Mouse (Mus musculus): ENCODE results near the gene Vamp1. TPM values are rescaled to one million over a fixed set of nuclear protein-coding genes. Genes with fewer than 3 reads are reported as not detected.

Vamp1 gene
- polyA plus RNA-seq, 1 experiment from 2014 or later, result 1.8 TPM

DNA sequence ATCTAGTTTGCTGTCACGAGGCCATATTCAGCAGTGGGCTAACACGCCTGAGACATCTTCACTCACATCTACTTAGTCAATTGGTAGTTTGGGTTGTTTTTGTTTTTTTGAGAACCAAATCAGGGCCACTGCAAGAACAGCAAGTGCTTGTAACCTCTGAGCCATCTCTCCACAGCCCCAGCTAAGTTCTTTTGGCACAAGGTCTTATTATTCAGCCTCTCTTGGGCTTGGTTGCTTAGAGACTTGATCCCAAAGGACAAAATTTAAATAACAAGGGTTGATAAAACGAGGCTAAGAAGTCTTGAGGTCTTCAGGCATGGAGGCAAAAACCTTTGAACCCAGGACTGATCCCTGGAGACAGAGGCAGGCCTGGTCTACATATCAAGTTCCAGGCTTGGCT is 19.1 kb upstream of the Vamp1 start:
- Histone ChIP-seq H3K27ac (ENCODE audit: low read length) (no peak overlapping the region), H3K4me2 (ENCODE audit: low read depth, low read length) (no peak overlapping the region), H3K9me3 (replicated peaks; ENCODE audit: control insufficient read depth, low read length) (no peaks in the 10 kb centered on the region), H3K4me3 (ENCODE audit: low read depth, low read length) (no peak overlapping the region), H3K4me1 (ENCODE audit: control insufficient read depth, low read depth, low read length) (peaks cover 6% of the 10 kb centered on the region), H3K9ac (ENCODE audit: low read depth, low read length) (no peak overlapping the region), H3K27me3 (ENCODE audit: control insufficient read depth, insufficient read depth, low read depth, low read length) (no peaks in the 10 kb centered on the region), H3K36me3 (ENCODE audit: control insufficient read depth, insufficient read depth) (peaks cover 16% of the 10 kb centered on the region)
- no peak for ATAC-seq (ENCODE audit: low read depth)
- 68% methylated on average over 3 of the region's 3 CpGs for WGBS (ENCODE audit: insufficient replicate concordance)

DNA sequence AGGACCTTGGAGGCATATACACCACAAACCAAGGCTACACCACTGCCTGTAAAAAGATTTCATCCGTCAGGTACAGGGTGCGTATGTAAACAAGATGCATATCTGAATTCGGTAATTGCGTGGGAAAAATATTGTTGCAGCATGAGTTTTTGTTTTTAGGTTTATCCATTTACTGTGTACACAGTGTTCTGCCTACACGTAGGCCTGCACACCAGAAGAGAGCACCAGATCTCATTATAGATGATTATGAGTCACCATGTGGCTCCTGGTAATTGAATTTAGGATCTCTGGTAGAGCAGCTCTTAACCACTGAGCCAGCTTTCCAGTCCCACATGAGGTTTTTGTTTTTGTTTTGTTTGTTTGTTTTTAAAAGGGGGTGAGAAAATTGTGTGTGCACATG is 18.2 kb upstream of the Vamp1 start:
- ATAC-seq (ENCODE audit: low read depth), result no peak
- H3K4me1 ChIP-seq (ENCODE audit: control insufficient read depth, low read depth, low read length), result peaks cover 6% of the 10 kb centered on the region
- H3K27me3 ChIP-seq (ENCODE audit: control insufficient read depth, insufficient read depth, low read depth, low read length), result no peaks in the 10 kb centered on the region
- no peak overlapping the region for H3K4me2 ChIP-seq (ENCODE audit: low read depth, low read length)
- no peak overlapping the region for H3K4me3 ChIP-seq (ENCODE audit: low read depth, low read length)
- H3K9ac ChIP-seq (ENCODE audit: low read depth, low read length), result no peak overlapping the region
- no peaks in the 10 kb centered on the region for H3K9me3 ChIP-seq (replicated peaks; ENCODE audit: control insufficient read depth, low read length)
- no peak overlapping the region for H3K27ac ChIP-seq (ENCODE audit: low read length)
- WGBS (ENCODE audit: insufficient replicate concordance), result 79% methylated on average over 5 of the region's 5 CpGs
- H3K36me3 ChIP-seq (ENCODE audit: control insufficient read depth, insufficient read depth), result peaks cover 16% of the 10 kb centered on the region

DNA sequence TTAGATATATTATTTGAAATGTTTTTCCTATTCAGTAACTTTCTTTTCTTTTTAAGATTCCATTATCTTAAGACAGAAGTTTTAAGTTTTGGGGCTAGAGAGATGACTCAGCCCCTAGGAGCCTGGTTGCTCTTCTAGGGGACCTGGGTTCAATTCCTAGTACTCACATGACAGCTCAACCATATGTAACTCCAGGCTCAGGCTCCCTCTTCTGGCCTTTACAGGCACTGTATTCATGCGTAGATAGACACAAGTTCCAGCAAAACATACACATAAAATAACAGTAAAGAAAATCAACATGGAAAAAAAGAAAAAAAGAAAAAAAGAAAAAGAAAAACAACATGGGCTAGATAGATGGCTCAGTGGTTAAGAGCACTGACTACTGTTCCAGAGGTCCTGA is 4.9 kb upstream of the Vamp1 start:
- WGBS (ENCODE audit: insufficient replicate concordance), result 76% methylated on average over 1 of the region's 1 CpGs
- Histone ChIP-seq H3K36me3 (ENCODE audit: control insufficient read depth, insufficient read depth) (no peaks in the 10 kb centered on the region), H3K27ac (ENCODE audit: low read length) (no peak overlapping the region), H3K4me2 (ENCODE audit: low read depth, low read length) (no peak overlapping the region), H3K9me3 (replicated peaks; ENCODE audit: control insufficient read depth, low read length) (no peaks in the 10 kb centered on the region), H3K9ac (ENCODE audit: low read depth, low read length) (no peak overlapping the region), H3K4me1 (ENCODE audit: control insufficient read depth, low read depth, low read length) (no peaks in the 10 kb centered on the region), H3K27me3 (ENCODE audit: control insufficient read depth, insufficient read depth, low read depth, low read length) (peaks cover 10% of the 10 kb centered on the region), H3K4me3 (ENCODE audit: low read depth, low read length) (no peak overlapping the region)
- ATAC-seq (ENCODE audit: low read depth), result no peak

DNA sequence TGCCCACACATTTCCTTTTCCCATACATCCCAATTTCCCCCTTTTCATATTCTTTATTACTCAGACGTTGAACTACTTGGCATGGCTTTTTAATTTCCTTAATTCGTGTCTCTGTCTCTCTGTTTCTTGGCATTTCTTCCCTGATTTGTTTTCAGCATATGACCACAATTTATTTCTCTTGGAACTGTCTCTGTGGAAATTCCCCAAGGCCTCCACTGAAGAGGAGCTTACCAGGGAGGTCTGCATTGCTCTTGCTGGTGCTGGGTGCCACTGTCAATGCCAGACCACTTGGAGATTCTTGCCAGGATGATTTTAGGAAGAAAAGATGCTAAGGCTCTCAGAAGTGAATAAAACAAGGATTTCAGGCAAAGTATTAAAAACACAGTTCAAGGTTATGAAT is 2.7 kb upstream of the Vamp1 start:
- 33% methylated on average over 2 of the region's 2 CpGs for WGBS (ENCODE audit: insufficient replicate concordance)
- ATAC-seq (ENCODE audit: low read depth), result no peak
- Histone ChIP-seq H3K9ac (ENCODE audit: low read depth, low read length) (no peak overlapping the region), H3K36me3 (ENCODE audit: control insufficient read depth, insufficient read depth) (no peaks in the 10 kb centered on the region), H3K4me3 (ENCODE audit: low read depth, low read length) (no peak overlapping the region), H3K4me1 (ENCODE audit: control insufficient read depth, low read depth, low read length) (peaks cover 10% of the 10 kb centered on the region), H3K27ac (ENCODE audit: low read length) (no peak overlapping the region), H3K27me3 (ENCODE audit: control insufficient read depth, insufficient read depth, low read depth, low read length) (peaks cover 10% of the 10 kb centered on the region), H3K4me2 (ENCODE audit: low read depth, low read length) (no peak overlapping the region), H3K9me3 (replicated peaks; ENCODE audit: control insufficient read depth, low read length) (no peaks in the 10 kb centered on the region)

DNA sequence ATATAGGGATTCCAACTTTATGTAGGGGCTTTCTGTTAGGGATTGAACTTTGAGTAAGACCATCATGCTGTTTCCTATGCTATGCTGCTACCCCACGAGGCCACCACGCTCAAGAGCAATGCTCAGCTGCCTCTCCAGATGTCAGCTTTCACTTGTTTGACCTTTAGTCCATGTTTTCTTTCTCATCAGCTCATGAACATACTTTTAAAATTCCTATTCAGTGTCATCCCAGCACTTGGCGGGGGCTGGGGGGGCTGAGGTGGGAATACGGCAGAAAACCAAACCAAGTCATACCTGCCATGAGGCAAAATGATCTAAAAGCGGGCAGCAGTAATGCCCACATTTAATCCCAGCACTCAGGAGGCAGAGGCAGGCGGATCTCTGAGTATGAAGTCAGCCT is 2.2 kb upstream of the Vamp1 start:
- H3K4me3 ChIP-seq (ENCODE audit: low read depth, low read length), result no peak overlapping the region
- peaks cover 10% of the 10 kb centered on the region for H3K27me3 ChIP-seq (ENCODE audit: control insufficient read depth, insufficient read depth, low read depth, low read length)
- peaks cover 10% of the 10 kb centered on the region for H3K4me1 ChIP-seq (ENCODE audit: control insufficient read depth, low read depth, low read length)
- no peaks in the 10 kb centered on the region for H3K36me3 ChIP-seq (ENCODE audit: control insufficient read depth, insufficient read depth)
- WGBS (ENCODE audit: insufficient replicate concordance), result 51% methylated on average over 6 of the region's 6 CpGs
- no peak for ATAC-seq (ENCODE audit: low read depth)
- no peak overlapping the region for H3K9ac ChIP-seq (ENCODE audit: low read depth, low read length)
- H3K4me2 ChIP-seq (ENCODE audit: low read depth, low read length), result no peak overlapping the region
- H3K9me3 ChIP-seq (replicated peaks; ENCODE audit: control insufficient read depth, low read length), result no peaks in the 10 kb centered on the region
- no peak overlapping the region for H3K27ac ChIP-seq (ENCODE audit: low read length)

DNA sequence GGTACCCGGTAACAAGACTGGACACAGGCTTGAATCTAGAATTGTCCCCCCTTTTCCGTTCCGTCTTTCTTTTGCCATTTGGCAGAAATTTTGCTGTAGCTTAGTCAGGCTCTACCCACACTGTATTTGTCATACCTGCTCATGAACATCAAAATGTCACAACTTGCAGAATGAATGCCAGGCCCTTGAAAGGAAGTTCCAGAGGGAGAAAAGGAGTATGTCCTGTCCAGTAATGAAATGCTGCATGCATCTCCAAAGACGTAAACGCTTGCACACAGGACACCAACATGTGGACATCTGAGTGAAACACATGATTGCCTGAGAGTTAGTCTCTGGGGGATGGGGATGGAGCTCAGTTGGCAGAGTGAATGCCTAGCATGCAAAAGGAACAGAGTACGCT is 1.6 kb upstream of the Vamp1 start:
- Histone ChIP-seq H3K36me3 (ENCODE audit: control insufficient read depth, insufficient read depth) (no peaks in the 10 kb centered on the region), H3K9me3 (replicated peaks; ENCODE audit: control insufficient read depth, low read length) (no peaks in the 10 kb centered on the region), H3K4me3 (ENCODE audit: low read depth, low read length) (no peak overlapping the region), H3K27ac (ENCODE audit: low read length) (no peak overlapping the region), H3K4me1 (ENCODE audit: control insufficient read depth, low read depth, low read length) (peaks cover 10% of the 10 kb centered on the region), H3K9ac (ENCODE audit: low read depth, low read length) (no peak overlapping the region), H3K4me2 (ENCODE audit: low read depth, low read length) (no peak overlapping the region), H3K27me3 (ENCODE audit: control insufficient read depth, insufficient read depth, low read depth, low read length) (peaks cover 10% of the 10 kb centered on the region)
- ATAC-seq (ENCODE audit: low read depth), result no peak
- 71% methylated on average over 6 of the region's 6 CpGs for WGBS (ENCODE audit: insufficient replicate concordance)

DNA sequence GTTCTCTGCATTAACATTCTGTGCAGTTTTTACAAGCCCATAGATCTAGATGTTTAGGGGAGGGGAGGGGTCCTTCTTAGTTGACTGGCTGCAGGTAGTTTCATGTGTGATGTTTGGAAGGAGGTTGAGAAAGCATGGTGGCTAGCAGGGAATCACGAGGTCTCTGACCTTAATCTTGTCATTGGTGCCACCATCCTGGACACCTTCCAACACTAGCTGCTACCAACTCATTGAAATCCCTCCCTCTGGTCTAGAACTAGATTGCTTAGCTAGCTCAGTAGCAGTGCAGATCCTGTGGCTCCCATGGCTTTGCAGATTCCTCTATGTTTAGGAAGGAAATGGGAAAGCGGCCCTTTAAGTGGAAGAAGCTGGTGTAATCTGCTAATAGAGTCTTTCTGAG is 1.5 kb downstream of the Vamp1 start:
- ATAC-seq (ENCODE audit: low read depth), result no peak
- H3K4me3 ChIP-seq (ENCODE audit: low read depth, low read length), result no peak overlapping the region

DNA sequence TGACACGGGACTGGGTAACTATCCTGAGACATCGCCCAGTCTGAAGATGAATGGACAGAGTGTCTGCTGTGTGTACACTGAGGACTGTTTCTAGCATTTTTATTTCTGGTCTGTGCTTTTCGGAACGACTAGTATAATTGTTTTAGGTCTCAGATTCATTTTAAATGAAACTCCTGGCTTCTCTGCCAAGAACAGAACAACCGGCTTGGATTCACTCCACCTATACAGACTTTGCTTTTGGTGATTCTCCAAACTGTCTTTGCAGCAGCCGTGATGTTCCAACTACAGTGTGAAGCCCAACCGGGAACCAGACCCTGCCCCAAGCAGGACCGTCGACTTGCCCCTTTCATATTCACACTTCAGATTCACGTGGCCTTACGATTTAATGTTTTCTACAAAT is 2.5 kb downstream of the Vamp1 start:
- peaks cover 10% of the 10 kb centered on the region for H3K4me1 ChIP-seq (ENCODE audit: control insufficient read depth, low read depth, low read length)
- ATAC-seq (ENCODE audit: low read depth), result no peak
- no peaks in the 10 kb centered on the region for H3K9me3 ChIP-seq (replicated peaks; ENCODE audit: control insufficient read depth, low read length)
- H3K36me3 ChIP-seq (ENCODE audit: control insufficient read depth, insufficient read depth), result no peaks in the 10 kb centered on the region
- whole genome bisulfite sequencing (ENCODE audit: insufficient replicate concordance), result 74% methylated on average over 11 of the region's 11 CpGs
- no peak overlapping the region for H3K27ac ChIP-seq (ENCODE audit: low read length)
- peaks cover 8% of the 10 kb centered on the region for H3K27me3 ChIP-seq (ENCODE audit: control insufficient read depth, insufficient read depth, low read depth, low read length)
- H3K9ac ChIP-seq (ENCODE audit: low read depth, low read length), result no peak overlapping the region
- no peak overlapping the region for H3K4me2 ChIP-seq (ENCODE audit: low read depth, low read length)
- no peak overlapping the region for H3K4me3 ChIP-seq (ENCODE audit: low read depth, low read length)

More for the DNA sequence above, 1.5 kb downstream of the Vamp1 start:
- H3K9me3 ChIP-seq (replicated peaks; ENCODE audit: control insufficient read depth, low read length), result no peaks in the 10 kb centered on the region
- no peak overlapping the region for H3K27ac ChIP-seq (ENCODE audit: low read length)
- peaks cover 10% of the 10 kb centered on the region for H3K4me1 ChIP-seq (ENCODE audit: control insufficient read depth, low read depth, low read length)
- WGBS (ENCODE audit: insufficient replicate concordance), result 65% methylated on average over 2 of the region's 2 CpGs
- no peak overlapping the region for H3K4me2 ChIP-seq (ENCODE audit: low read depth, low read length)
- no peak overlapping the region for H3K9ac ChIP-seq (ENCODE audit: low read depth, low read length)
- no peaks in the 10 kb centered on the region for H3K36me3 ChIP-seq (ENCODE audit: control insufficient read depth, insufficient read depth)
- peaks cover 8% of the 10 kb centered on the region for H3K27me3 ChIP-seq (ENCODE audit: control insufficient read depth, insufficient read depth, low read depth, low read length)

DNA sequence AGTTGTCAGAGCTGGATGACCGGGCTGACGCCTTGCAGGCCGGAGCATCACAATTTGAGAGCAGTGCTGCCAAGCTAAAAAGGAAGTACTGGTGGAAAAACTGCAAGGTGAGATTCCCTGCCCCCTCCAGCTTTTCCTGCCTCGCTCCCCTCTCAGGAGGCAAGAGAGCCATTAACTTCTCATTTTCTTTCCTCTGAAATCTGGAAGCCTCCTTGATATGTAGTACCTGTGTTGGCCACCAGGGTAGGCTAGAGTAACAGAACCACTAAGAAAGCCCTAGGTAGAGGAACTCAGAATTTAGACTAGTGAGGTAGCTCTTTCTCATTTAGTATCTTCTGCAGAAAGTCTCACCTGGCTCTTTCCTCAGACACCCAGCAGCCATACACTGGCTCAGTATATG is 3.6 kb downstream of the Vamp1 start:
- Histone ChIP-seq H3K9me3 (replicated peaks; ENCODE audit: control insufficient read depth, low read length) (no peaks in the 10 kb centered on the region), H3K27ac (ENCODE audit: low read length) (no peak overlapping the region), H3K4me1 (ENCODE audit: control insufficient read depth, low read depth, low read length) (peaks cover 10% of the 10 kb centered on the region), H3K36me3 (ENCODE audit: control insufficient read depth, insufficient read depth) (no peaks in the 10 kb centered on the region), H3K27me3 (ENCODE audit: control insufficient read depth, insufficient read depth, low read depth, low read length) (no peaks in the 10 kb centered on the region), H3K9ac (ENCODE audit: low read depth, low read length) (no peak overlapping the region), H3K4me2 (ENCODE audit: low read depth, low read length) (no peak overlapping the region), H3K4me3 (ENCODE audit: low read depth, low read length) (no peak overlapping the region)
- 55% methylated on average over 4 of the region's 4 CpGs for WGBS (ENCODE audit: insufficient replicate concordance)
- ATAC-seq (ENCODE audit: low read depth), result no peak
